Mouse (Mus musculus): Measurements from ENCODE around the gene Endov. TPM values are rescaled to one million over a fixed set of nuclear protein-coding genes. Genes with fewer than 3 reads are reported as not detected.

The Endov gene
- polyA plus RNA-seq, 1 experiment = 16.6 TPM

DNA sequence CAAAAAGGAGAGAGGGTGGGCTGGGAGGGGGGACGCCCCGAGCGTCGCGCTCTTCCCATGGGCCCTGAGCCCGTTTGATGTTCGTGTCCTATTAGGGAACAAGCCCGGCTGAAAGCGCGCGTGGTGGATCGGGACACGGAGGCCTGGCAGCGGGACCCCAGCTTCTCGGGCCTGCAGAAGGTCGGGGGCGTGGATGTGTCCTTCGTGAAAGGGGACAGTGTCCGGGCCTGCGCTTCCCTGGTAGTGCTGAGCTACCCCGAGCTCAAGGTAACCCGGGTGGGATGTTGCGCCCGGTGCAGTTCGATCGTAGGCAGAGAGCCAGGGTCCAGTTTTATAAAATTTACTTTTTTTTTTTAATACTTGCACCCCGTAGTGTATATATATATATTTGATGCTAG is 542 bp downstream of the Endov start:
- peak overlapping the region; percentile 91 for H3ac ChIP-seq (ENCODE audit: control insufficient read depth, insufficient read length)
- H3K36me3 ChIP-seq (ENCODE audit: control insufficient read depth, insufficient read depth) = peaks cover 5% of the 10 kb centered on the region
- peaks cover 13% of the 10 kb centered on the region for H3K79me2 ChIP-seq (ENCODE audit: control insufficient read depth, insufficient read depth)
- TF ChIP-seq REST (IDR thresholded peaks at IDR 0.05; ENCODE audit: insufficient read depth, insufficient read length) (no peak), MAX (IDR thresholded peaks at IDR 0.05; ENCODE audit: low read depth) (no peak), POLR2AphosphoS2 (IDR thresholded peaks at IDR 0.05; ENCODE audit: insufficient read length, low read depth) (no peak), MYOD1 (IDR thresholded peaks at IDR 0.05; ENCODE audit: control insufficient read depth in 1 of 3, insufficient read length in 2 of 3, low read depth in 2 of 3) (no peak), TCF3 (IDR thresholded peaks at IDR 0.05; ENCODE audit: insufficient read length, low read depth) (no peak), CEBPB (IDR thresholded peaks at IDR 0.05; ENCODE audit: insufficient read depth, poor library complexity, severe bottlenecking) (no peak), SRF (IDR thresholded peaks at IDR 0.05; ENCODE audit: control insufficient read depth, insufficient read length, low read depth) (no peak), POLR2A (IDR thresholded peaks at IDR 0.05; ENCODE audit: insufficient read length, low read depth) (no peak), USF1 (IDR thresholded peaks at IDR 0.05; ENCODE audit: low read depth) (no peak), E2F4 (IDR thresholded peaks at IDR 0.05; ENCODE audit: insufficient read depth) (no peak), MYOG (IDR thresholded peaks at IDR 0.05; ENCODE audit: control insufficient read depth in 1 of 3, insufficient read depth in 1 of 3, insufficient read length in 2 of 3, low read depth in 2 of 3) (no peak), TCF12 (IDR thresholded peaks at IDR 0.05; ENCODE audit: insufficient read depth, poor library complexity, severe bottlenecking) (no peak)
- no peaks in the 10 kb centered on the region for H3K27me3 ChIP-seq (ENCODE audit: control insufficient read depth, insufficient read depth, insufficient read length)
- H3K4me3 ChIP-seq = peak overlapping the region; percentile 88
- H3K4me2 ChIP-seq (ENCODE audit: low read depth) = peak overlapping the region; percentile 98

DNA sequence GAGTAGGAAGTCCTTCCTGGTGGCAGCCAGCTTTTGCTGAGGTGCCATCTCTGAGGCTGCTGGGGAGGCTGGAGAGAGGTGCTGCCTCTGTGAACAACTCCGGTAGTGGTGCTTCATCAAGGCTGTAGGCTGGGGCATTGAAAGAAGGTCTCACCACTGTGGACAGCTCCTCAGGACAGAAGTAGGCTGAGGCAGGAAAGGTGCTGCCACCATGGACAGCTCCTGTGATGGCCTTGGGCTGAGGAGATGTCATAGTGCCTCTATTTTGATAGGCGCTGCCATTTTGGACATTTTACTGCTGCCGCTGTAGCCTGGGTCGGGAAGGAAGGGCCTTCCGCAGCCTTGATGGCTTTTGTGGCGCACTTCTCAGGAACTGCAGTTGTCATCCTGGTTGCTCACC is 1.7 kb downstream of the Endov start:
- H3K27me3 ChIP-seq (ENCODE audit: control insufficient read depth, insufficient read depth, insufficient read length) = no peaks in the 10 kb centered on the region
- H3K79me2 ChIP-seq (ENCODE audit: control insufficient read depth, insufficient read depth) = peaks cover 13% of the 10 kb centered on the region
- H3K4me3 ChIP-seq = no peak overlapping the region
- no peaks in the 10 kb centered on the region for H3K36me3 ChIP-seq (ENCODE audit: control insufficient read depth, insufficient read depth)
- no peak overlapping the region for H3K4me2 ChIP-seq (ENCODE audit: low read depth)
- TF ChIP-seq SRF (IDR thresholded peaks at IDR 0.05; ENCODE audit: control insufficient read depth, insufficient read length, low read depth) (no peak), REST (IDR thresholded peaks at IDR 0.05; ENCODE audit: insufficient read depth, insufficient read length) (peak; percentile 80), TCF3 (IDR thresholded peaks at IDR 0.05; ENCODE audit: insufficient read length, low read depth) (no peak), MYOD1 (IDR thresholded peaks at IDR 0.05; ENCODE audit: control insufficient read depth in 1 of 3, insufficient read length in 2 of 3, low read depth in 2 of 3) (no peak), CEBPB (IDR thresholded peaks at IDR 0.05; ENCODE audit: insufficient read depth, poor library complexity, severe bottlenecking) (no peak), TCF12 (IDR thresholded peaks at IDR 0.05; ENCODE audit: insufficient read depth, poor library complexity, severe bottlenecking) (no peak)
- H3ac ChIP-seq (ENCODE audit: control insufficient read depth, insufficient read length) = no peak overlapping the region

DNA sequence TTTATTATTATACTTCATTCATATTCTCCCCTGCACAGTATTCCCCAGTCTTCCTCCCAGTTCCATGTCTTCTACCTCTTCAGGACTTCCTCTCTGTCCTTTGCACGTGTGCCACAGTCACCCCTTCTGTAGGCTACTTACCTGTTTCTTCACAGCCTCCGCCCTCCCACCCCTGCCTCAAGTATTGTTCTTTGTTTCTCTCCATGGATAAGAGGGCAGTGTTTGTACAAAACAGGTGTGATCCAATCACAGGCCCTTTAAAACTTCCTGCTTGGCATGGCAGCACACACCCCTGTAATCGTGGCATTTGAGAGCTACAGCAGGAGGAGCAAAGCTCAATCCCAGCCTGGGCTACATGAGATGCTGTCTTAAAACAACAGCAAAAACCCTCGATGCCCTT is 2.4 kb downstream of the Endov start:
- Histone ChIP-seq H3K79me2 (ENCODE audit: control insufficient read depth, insufficient read depth) (peaks cover 13% of the 10 kb centered on the region), H3K4me3 (no peak overlapping the region), H3K27me3 (ENCODE audit: control insufficient read depth, insufficient read depth, insufficient read length) (no peaks in the 10 kb centered on the region), H3ac (ENCODE audit: control insufficient read depth, insufficient read length) (no peak overlapping the region), H3K36me3 (ENCODE audit: control insufficient read depth, insufficient read depth) (no peaks in the 10 kb centered on the region), H3K4me2 (ENCODE audit: low read depth) (no peak overlapping the region)
- no peak for TF ChIP-seq SRF (IDR thresholded peaks at IDR 0.05; ENCODE audit: control insufficient read depth, insufficient read length, low read depth)
- no peak for TF ChIP-seq POLR2A (IDR thresholded peaks at IDR 0.05; ENCODE audit: insufficient read length, low read depth)
- no peak for TF ChIP-seq MAX (IDR thresholded peaks at IDR 0.05; ENCODE audit: low read depth)
- no peak for TF ChIP-seq TCF3 (IDR thresholded peaks at IDR 0.05; ENCODE audit: insufficient read length, low read depth)

DNA sequence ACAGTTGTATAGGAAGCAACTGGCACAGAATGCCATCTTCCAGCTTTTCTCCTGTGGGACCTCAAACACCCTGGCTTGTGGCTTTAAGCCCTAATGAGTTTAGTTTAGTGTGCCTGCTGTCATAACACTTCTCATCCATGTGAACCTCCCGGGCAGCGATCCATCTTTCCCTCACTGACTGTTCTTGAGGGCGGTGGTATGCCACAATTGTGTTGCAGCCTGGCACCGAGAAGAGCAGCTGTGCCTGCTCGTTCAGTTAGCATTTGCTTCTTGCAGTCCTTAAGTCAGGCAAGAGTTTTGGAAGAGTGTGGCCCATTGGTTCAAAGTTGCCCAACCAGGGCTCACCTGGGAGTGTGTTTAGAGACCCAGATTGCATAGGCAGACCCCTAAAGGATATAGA is 5.0 kb downstream of the Endov start:
- Histone ChIP-seq H3K36me3 (ENCODE audit: control insufficient read depth, insufficient read depth) (peaks cover 3% of the 10 kb centered on the region), H3ac (ENCODE audit: control insufficient read depth, insufficient read length) (no peak overlapping the region), H3K79me2 (ENCODE audit: control insufficient read depth, insufficient read depth) (peaks cover 13% of the 10 kb centered on the region), H3K4me2 (ENCODE audit: low read depth) (peak overlapping the region; percentile 32), H3K4me3 (no peak overlapping the region), H3K27me3 (ENCODE audit: control insufficient read depth, insufficient read depth, insufficient read length) (no peaks in the 10 kb centered on the region)
- no peak for TF ChIP-seq REST (IDR thresholded peaks at IDR 0.05; ENCODE audit: insufficient read depth, insufficient read length)
- TF ChIP-seq MYOD1 (IDR thresholded peaks at IDR 0.05; ENCODE audit: control insufficient read depth in 1 of 3, insufficient read length in 2 of 3, low read depth in 2 of 3) = peak; percentile 95 to 99 (median 98)
- no peak for TF ChIP-seq POLR2AphosphoS2 (IDR thresholded peaks at IDR 0.05; ENCODE audit: insufficient read length, low read depth)
- peak; percentile 59 for TF ChIP-seq TCF12 (IDR thresholded peaks at IDR 0.05; ENCODE audit: insufficient read depth, poor library complexity, severe bottlenecking)
- TF ChIP-seq USF1 (IDR thresholded peaks at IDR 0.05; ENCODE audit: low read depth) = no peak
- no peak for TF ChIP-seq SRF (IDR thresholded peaks at IDR 0.05; ENCODE audit: control insufficient read depth, insufficient read length, low read depth)
- TF ChIP-seq MAX (IDR thresholded peaks at IDR 0.05; ENCODE audit: low read depth) = no peak
- no peak for TF ChIP-seq CEBPB (IDR thresholded peaks at IDR 0.05; ENCODE audit: insufficient read depth, poor library complexity, severe bottlenecking)
- TF ChIP-seq TCF3 (IDR thresholded peaks at IDR 0.05; ENCODE audit: insufficient read length, low read depth) = peak; percentile 58
- TF ChIP-seq MYOG (IDR thresholded peaks at IDR 0.05; ENCODE audit: control insufficient read depth in 1 of 3, insufficient read depth in 1 of 3, insufficient read length in 2 of 3, low read depth in 2 of 3) = peak; percentile 63 to 96 (median 86)
- no peak for TF ChIP-seq E2F4 (IDR thresholded peaks at IDR 0.05; ENCODE audit: insufficient read depth)
- TF ChIP-seq POLR2A (IDR thresholded peaks at IDR 0.05; ENCODE audit: insufficient read length, low read depth) = no peak

DNA sequence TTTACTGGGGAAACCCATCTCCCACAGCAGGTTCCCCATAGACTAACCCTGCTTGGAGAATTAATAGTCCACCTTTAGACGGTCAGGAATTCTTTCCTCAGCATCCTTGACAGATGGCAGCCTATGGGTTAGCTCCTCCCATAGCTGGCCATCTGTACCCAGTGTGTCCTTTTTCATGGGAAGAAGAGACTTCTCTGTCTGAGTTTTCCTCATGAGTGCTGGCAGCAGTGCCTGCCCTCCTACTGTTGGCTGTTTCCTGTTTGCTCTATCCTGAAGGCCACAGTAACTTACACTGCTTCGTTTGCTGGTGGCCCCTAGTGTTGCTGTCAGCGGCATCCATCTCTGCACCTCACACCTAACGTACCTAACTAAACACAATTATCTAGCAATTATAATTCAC is 6.3 kb downstream of the Endov start:
- H3K27me3 ChIP-seq (ENCODE audit: control insufficient read depth, insufficient read depth, insufficient read length) = no peaks in the 10 kb centered on the region
- H3K4me2 ChIP-seq (ENCODE audit: low read depth) = no peak overlapping the region
- H3K79me2 ChIP-seq (ENCODE audit: control insufficient read depth, insufficient read depth) = peaks cover 5% of the 10 kb centered on the region
- H3K36me3 ChIP-seq (ENCODE audit: control insufficient read depth, insufficient read depth) = peaks cover 3% of the 10 kb centered on the region
- no peak overlapping the region for H3K4me3 ChIP-seq
- TF ChIP-seq SRF (IDR thresholded peaks at IDR 0.05; ENCODE audit: control insufficient read depth, insufficient read length, low read depth) (no peak), POLR2A (IDR thresholded peaks at IDR 0.05; ENCODE audit: insufficient read length, low read depth) (no peak), MAX (IDR thresholded peaks at IDR 0.05; ENCODE audit: low read depth) (no peak), CEBPB (IDR thresholded peaks at IDR 0.05; ENCODE audit: insufficient read depth, poor library complexity, severe bottlenecking) (no peak), E2F4 (IDR thresholded peaks at IDR 0.05; ENCODE audit: insufficient read depth) (no peak), TCF3 (IDR thresholded peaks at IDR 0.05; ENCODE audit: insufficient read length, low read depth) (no peak), TCF12 (IDR thresholded peaks at IDR 0.05; ENCODE audit: insufficient read depth, poor library complexity, severe bottlenecking) (no peak), POLR2AphosphoS2 (IDR thresholded peaks at IDR 0.05; ENCODE audit: insufficient read length, low read depth) (no peak), MYOD1 (IDR thresholded peaks at IDR 0.05; ENCODE audit: control insufficient read depth in 1 of 3, insufficient read length in 2 of 3, low read depth in 2 of 3) (no peak), MYOG (IDR thresholded peaks at IDR 0.05; ENCODE audit: control insufficient read depth in 1 of 3, insufficient read depth in 1 of 3, insufficient read length in 2 of 3, low read depth in 2 of 3) (no peak), USF1 (IDR thresholded peaks at IDR 0.05; ENCODE audit: low read depth) (no peak), REST (IDR thresholded peaks at IDR 0.05; ENCODE audit: insufficient read depth, insufficient read length) (no peak)
- no peak overlapping the region for H3ac ChIP-seq (ENCODE audit: control insufficient read depth, insufficient read length)

Measured in myocyte (in vitro differentiated cells).